Mouse (Mus musculus): ENCODE results near the gene Col4a2.

- TF ChIP-seq CTCF (IDR thresholded peaks at IDR 0.05; ENCODE audit: low read depth), result peak; percentile 89
- no peak for TF ChIP-seq EP300 (optimal IDR thresholded peaks at IDR 0.05)
Measured at GRCm38 (mm10) chr8:11419645-11420044, 107.0 kb downstream of the Col4a2 start.
